Mouse (Mus musculus) lung, postnatal 10 days (tissue): ENCODE results near the gene Scn5a.

Experiments used
- DNase-seq: peaks from one replicate; pipeline ENCODE4 v3.0.0; 2021

Gene Scn5a

DNA sequence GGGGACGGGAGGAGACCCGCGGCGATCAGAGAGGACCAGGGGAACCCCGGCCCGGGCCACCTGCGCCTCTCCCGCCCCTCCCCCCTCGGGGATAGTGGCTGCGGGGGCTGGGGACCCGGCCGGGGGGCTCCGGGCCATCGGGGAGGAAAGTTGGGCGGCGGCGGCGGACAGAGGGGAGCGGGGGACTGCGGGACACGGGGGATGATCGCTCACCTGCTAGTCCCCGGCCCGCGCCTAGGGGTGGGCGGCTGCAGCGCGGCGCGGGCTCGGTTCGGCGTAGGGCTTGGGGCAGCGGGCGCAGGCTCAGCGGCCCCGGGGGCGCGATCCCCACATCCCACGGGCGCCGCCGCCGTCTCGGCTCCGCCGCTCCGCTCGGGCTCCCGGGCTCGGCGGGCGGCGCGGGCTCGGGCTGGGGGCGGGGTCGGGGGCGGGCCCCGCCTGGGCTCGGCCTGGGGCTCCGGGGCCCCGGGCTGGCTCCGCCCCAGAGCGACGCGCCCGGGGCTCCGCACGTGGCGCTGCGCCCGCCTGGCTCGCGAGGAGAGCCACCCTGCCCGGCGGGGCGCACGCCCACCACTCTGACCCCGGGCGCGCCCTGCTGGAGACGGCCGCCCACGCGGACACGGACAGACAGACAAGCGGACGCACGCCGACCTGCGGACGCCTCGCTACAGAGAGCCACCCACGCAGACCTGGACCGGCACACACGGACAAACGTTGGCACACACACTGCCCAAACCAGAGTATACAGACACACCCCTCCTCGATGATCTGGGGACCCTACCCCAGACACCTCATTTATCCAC lies at the start of gene Scn5a:
Scn5a (minus strand) TSS at position 381 of the 803 bp plus-strand sequence.
- no peak for DNase-seq

DNA sequence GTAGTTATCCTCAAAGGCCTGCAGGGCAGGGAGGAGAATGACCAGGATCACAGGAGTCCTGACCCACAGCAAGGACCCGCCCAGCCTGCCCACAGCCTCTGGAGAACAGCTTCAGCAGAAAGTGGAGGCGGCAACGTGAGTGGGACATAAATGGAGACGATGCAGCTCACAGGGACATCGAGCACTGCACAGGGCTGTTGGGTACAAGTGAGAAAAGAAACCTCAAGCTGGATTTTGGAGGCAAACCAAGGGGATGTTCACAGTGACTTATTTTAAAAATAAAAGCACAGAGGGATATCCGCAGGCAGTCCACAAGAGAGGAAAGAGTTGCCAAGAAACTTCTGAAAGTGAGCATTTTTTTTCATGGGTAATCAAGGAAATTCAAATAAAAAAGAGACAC lies 48.4 kb upstream of the Scn5a start:
- no peak for DNase-seq

DNA sequence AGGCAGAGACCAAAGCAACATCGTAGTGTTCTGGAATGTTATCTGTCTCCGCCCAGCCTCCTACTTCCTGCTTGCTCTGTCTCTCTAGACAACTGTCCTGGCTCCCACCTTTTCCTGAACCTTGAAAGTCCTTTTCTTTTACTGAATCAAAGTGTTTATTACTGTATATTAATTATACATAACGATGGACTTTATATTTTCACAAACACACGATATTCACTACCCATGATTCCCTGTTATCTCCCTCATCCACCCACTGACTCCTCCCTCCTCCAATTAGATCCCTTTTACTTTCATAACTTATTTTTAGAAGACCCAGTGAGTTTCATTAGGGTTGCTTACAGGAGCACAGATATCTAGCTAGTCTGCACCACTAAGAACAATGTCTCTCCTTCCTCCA lies 45.3 kb upstream of the Scn5a start:
- DNase-seq = no peak

DNA sequence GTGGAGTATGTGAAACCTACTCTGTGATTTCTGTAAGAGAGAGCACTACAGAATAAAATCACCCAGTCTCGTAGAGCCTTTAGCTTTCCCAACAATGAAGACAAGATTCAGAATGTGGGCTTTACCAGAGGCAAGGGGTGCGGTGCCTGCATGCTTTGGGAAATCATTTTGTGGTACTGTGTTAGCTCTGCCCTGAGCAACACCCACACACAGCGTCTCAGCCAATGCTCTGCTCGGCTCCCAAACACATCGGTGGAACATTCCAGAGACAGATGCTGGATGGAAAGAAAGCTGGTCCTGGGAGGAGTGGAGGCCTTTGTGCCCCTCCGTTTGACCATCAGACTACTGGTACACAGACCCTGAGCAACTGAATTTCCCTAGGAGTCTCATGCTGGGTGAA lies 36.0 kb upstream of the Scn5a start:
- no peak for DNase-seq

DNA sequence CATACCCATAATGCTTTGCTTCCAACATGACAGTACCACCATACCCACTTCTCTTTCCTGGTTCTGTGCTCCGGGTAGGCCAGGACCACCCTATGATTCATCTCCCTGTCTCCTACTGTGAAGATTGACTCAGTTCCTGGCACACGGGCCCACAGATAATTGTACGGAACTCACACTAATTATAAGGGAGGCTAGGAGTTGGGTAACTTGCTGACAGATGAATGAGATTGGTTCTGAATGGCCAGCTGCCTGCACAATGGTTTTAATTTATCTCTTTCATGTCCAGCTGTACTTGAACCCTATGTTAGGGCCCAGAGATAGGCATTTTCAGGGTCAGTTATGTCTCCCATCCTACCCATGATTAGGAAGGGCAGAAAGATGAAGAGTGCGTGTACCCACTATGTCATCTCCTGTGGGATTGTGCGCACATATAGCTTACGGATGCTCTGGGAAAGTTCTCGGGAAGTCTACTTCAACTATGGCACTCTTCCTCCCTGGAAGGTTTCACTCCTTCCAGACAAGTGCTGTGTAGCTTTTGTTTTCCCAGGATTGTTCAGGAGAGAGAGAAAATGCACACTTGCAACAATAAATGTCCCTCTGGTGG lies 31.8 kb upstream of the Scn5a start:
- DNase-seq = no peak

DNA sequence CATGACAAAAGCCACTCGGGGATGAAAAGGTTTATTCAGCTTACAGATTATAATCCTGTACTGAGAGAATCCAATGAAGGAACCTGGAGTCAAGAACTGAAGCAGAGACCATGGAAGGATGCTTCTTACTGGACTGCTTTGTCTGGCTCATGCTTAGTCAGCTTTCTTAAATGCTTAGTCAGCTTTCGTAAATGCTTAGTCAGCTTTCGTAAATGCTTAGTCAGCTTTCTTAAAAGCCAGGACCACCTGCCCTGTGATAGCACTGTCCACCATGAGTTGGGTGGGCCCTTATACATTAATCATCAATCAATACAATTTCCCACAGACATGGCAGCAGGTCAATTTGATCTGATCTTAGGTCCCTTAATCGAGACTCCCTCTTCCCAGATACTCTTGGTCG lies 28.1 kb upstream of the Scn5a start:
- DNase-seq = no peak

DNA sequence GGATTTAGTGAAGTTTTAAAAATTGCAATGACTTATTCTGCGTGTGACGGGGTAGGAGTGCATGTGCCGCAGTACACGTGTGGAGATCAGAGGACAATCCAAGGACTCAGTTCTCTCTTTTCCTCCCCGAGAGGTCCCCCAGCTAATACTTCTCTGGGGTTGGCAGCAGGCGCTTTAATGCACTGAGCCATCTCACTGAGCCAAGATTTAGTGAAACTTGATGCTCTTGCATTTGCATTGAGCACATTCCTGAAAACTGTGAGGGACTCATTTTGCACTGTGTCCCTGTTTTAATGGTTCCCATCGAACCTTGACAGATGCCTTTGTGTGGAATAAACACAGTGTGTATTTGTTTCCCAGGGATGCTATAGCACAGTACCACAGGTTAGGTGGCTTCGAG lies 25.8 kb upstream of the Scn5a start:
- no peak for DNase-seq

DNA sequence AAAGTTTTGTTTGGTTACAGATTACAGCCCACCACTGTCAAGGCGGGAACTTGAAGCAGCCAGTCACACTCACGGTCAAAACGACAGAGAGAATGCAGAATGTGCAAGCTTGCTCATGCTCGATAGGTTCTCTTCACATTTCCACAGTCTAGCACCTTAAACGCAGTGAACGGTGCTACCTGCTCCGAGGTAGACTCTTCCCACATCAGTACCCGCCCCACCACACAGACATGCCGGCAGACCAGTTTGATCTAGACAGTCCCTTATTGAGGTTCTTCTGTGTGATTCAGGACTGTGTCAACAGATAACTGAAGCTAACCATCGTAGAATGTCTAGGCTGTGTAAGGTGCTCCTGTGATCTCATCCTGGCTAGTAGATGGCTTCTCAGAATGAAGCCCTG lies 19.7 kb upstream of the Scn5a start:
- DNase-seq = no peak

DNA sequence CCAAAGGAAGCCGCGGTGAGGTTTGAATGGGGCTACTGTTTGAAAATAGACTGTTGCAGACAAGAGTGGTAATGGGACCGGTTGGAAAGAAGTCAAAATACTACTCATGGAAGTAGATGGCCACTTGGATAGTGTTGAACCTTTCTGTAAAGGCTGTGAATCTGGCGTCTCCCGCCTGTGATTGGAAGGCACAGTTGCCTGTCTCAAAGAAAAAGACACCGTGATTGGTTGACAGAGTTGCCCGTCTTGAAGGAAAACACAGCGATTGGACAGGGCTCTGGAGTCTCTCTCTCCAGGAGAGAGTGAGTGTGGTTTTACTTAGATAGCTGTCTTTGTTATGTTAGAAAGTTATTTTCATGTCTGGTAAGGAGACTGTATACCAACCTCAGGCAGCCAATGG lies 18.5 kb upstream of the Scn5a start:
- DNase-seq = peak; percentile 42

DNA sequence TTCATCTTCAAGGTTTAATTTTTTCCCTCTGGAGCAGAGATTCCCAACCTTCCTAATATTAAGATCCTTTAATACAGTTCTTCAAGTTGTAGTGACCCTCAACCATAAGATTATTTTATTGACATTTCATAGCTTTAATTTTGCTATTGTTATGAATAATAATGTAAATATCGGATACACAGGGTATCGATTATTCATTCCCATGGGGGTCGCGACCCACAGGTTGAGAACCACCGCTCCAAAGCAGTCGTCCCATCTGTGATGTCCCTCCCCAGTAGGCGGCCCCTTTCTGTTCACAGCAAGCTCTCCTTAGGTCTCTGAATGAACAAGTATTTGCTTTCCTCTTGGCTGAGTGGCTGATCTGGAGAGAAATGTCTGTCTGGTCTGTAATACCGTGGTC lies 10.8 kb upstream of the Scn5a start:
- no peak for DNase-seq

DNA sequence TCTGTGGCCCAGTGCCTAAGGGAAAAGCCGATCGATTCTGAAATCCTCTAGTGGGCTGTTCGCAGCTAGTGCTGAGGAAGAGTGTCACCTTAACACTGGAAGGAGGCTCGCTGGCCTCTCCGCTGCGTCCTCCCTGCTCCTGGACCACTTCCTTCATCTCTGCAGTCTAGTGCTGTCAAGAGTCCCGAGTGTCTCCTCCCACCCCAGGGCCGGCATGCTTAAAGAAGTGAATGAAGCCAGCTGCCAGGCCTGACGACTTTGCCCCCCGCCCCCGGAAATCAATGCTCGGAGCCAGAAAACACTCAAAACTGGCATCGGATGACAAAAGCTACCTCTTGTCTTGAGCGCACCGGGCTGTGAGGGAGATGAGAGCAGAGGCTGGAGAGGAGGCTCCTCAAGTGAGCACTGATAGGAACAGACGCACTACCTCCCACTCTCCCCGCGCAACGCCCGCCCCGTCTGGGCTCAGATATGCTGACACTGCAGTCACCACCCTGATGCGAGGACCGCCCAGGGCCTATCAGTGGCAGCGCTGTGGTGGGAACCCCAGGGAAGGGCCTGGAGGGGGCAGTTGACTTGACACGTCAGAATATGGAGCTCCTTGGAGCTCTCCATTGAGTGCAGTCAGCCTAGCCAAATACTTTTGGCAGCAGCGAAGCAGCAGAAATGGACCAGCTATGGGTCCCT lies 10.1 kb upstream of the Scn5a start:
- DNase-seq = peak; percentile 36

DNA sequence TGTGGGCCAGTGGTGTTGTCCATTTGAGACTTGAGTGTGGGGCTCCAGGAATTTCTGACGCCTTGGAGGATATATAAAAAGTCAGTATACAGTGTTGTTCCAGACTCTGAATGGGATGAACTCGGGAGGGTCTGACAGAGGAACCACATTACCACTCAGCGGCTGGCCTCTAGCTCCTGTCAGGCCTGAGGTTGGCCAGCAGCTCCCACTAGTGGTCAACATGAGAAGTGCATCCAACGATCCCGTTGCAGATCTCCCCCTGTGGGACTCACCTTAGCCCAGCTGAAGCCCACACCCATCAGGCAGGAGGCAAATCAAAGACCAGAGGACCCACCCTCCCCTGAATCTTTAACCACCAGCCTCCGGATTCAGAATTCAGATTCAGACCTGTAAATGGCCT lies 1.9 kb upstream of the Scn5a start:
- peak; percentile 81 for DNase-seq

DNA sequence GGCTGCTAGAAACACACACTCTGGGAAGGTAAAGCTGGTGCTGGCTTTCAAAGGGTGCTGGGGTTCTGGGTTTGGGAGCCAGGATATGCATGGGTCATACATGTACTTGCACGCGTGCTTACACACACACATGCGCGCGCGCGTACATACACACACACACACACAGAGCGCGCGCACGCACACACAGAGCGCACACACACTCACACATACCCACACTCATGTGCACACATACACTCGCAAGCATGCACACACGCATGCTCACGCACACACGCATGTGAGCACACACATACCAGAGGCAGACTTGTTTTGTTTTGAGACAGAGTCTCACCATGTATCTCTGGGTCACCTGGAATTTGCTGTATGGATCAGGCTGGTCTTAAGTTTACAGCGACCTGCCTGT lies 1.4 kb upstream of the Scn5a start:
- DNase-seq = no peak

DNA sequence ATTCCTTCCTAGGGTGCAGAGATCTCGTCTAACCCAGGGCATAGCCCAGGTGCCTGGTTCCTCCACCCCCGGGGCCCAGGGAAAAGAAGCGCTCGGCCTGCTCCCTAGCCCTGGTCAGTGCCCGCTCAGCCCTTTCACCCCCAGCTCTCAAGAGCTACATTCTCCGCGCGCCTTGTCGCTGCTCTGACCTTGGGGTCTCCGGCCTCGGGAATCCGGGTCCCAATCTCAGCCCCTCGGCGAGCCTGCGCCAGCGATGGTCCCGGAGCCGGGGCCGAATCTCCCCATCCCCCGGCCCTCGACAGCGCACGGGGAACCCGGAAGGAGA lies 543 bp downstream of the Scn5a start:
- no peak for DNase-seq

DNA sequence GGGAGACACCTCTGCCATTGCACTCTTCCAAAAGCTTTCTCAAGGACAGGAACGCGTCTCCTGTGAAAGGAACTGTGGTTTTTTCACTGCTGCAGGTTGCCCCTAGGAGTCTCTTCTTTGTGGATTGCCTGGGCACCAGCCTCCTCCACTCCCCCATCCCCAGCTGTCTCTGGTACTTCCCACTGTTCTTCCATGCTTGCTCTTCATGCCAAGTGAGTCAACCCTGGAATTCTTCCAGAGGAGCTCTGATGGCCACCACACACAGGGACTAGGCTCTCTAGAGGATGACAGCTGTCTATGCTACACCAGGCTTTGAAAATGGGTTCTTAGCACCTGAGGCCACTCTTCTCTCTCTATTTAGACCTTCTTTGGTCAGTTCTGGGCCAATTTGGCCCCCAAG lies 1.8 kb downstream of the Scn5a start:
- no peak for DNase-seq

DNA sequence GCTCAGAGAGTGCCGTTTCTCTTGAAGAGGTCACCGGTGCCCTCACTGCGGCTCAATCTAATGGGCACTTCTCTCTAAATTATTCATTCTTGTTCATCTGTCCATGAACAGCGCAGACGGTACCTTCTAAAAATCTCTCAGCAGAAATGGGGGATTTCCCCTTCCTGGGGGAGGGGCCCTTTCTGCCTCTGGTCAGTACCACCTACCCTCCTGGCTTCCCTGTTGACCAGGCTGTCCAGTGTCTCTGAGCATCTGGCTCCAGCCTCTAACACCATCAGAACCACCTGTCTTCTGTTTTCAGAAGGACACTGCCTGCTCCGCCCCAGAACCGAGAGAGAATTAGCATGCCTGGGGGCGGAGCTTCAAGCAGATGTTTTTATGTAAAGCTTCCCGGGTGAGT lies 3.1 kb downstream of the Scn5a start:
- DNase-seq = no peak

DNA sequence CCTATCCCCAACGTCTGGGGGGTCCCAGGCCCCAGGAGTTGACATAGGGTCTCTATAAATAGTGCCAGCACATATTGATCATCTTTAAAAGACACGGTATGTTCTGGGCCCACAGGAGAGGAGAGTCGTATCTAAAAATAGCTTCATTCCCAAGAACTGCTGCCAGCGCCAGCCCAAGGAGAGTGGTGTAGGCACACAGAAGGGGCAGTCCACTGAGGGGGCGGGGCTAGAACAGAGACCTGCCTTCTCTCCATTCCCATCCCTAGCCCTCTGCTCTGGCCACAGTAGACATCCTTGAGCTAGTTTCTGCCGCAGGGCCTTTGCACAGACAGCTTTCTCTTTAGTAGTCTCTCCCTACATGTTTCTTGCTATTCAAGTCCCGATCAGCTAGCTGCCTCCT lies 4.5 kb downstream of the Scn5a start:
- DNase-seq = no peak

DNA sequence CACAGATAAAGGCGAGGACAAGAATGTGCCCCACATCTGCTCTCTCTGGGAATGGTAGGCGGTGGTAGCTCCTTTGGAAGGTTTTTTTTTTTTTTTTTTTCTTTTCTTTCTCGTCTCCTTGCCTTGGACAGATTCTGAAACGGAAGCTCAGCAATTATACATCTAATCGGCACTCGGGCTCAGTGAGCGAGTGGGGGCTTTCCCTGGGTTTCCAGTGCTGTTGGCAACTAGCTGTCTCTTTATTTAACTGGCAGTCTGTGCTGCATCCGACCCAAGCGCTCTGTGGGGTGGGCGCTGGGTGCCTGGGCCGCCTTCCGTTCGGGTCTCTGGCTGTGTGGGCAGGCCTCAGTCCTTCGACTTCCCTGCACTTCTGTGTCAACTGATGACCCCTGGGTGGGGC lies 5.8 kb downstream of the Scn5a start:
- DNase-seq = no peak

DNA sequence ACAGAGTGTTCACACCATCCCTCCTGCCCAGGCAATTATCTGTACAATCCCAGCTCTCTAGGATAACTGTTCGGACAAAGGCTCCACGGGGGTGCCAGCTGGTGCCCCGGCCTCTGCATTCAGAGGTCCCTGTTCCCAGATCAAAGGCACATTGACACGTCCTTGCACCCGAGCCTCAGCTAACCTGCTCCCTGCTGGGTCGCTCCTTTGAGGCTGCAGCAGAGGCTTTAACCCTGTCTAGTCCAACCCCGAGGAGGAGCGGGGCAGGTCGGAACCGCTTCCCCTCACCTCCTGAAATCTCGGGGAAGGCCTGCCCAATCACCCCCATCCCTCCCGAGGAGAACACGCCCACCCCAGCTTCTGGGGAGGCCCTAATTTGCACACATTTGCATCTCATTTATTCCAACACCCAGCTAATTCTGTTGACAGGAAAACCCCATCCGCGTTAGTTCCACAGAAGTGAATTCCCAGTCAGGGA lies 7.4 kb downstream of the Scn5a start:
- no peak for DNase-seq

DNA sequence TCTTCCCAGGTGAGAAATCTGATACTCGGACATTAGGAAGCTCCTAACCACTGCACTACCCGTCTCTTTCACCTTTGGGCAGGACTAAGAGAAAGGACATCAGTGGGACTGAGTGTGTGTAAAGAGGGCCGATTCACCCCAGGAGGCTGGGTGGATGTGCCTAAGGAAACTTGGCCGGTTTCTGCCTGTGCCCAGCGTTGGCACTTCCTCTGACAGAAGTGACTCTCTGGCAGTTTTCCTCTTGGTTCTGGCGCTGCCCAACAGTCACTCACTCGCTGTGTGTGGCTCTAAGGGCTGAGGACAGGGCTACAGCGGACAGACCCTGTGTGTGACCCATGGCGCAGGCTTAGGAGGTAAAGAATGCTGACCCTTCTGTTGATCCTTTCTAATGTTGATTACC lies 8.2 kb downstream of the Scn5a start:
- no peak for DNase-seq

DNA sequence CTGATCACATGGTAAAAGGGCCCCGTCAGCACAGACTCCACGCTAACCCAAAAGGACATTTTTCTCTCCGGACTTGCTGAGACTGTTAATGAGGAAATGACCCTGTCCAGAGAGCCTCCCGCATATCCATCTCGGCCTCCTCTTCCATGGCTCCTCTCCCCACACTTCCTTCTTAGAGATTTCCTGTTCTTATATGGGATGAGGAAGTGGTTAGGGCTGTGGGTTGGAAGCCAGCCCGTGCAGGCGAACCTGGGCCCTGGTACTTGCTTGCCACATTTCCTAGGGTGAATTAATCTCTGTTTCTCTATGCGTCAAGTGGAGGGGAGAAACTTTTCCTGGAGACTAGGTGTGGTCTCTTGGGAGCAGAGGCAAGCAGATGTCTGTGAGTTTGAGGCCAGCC lies 10.1 kb downstream of the Scn5a start:
- DNase-seq = no peak

DNA sequence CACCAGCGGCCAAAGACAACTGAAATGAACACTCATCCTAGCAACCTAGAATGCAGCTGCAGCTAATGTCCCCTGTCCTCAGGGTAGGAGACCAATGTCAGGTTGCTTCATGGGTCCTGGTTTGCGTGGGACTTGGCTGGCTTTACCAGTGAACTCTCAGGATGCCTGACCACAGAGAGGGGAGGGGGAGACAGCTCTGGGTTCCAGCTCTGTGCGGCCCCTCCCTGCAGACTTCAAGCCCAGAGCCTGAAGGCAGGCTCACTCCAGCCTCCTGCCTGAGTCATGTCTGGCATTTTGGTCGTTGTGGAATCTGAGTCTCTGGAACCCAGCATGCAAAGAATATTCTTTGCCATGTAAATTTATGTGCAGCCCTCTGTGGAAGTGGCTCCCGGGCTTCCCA lies 11.0 kb downstream of the Scn5a start:
- no peak for DNase-seq

DNA sequence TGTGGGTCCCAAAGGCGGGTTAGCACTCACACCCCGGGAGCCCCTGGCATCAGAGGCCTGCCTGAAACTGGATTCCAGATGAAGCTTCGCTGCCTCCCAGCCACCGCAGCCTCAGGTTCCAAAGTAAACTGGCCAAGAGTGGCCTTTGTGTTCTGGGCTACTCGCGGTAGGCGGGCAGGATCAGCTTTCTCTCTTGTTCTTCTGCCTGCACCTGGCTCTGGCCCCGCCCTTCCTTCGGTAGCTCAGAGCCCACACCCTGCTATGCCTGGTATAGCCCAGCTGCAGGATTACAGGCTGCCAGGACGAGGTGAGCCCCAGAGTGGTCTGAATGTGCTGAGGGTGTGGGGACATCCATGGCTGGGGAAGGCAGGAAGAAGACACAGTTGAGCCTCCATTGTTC lies 12.6 kb downstream of the Scn5a start:
- DNase-seq = no peak

DNA sequence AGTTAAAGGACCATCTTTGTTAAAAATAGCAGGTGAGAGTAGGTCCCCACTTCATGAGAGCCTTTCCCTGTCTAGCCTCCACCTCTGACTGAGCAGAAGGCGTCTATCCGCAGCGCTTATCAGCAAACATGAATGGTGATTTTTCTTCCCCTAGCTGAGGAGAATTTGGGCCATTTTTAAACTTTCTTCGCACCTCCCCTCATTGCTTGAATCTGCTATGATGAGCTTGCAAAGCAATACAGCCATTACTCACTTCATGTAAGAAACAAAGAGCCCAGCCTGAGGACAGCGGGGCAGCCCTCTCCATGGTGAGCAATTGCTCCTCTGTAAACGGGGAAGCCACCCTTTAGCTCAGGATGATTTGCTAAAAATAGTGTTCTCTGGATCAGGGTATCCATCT lies 14.0 kb downstream of the Scn5a start:
- no peak for DNase-seq
